Mouse (Mus musculus): ENCODE measurements around the gene Cnksr1. TPM values are rescaled to one million over a fixed set of nuclear protein-coding genes. Genes with fewer than 3 reads are reported as not detected.
A peak's percentile ranks its signal among the peaks of the same experiment; 100 is the strongest.

The Cnksr1 gene
- polyA plus RNA-seq, 1 experiment, result 0.29 TPM

- Histone ChIP-seq H3K36me3 (ENCODE audit: control insufficient read depth, insufficient read depth) (no peaks in the 10 kb centered on the region), H3K27me3 (ENCODE audit: control insufficient read depth, insufficient read depth, insufficient read length) (peaks cover 36% of the 10 kb centered on the region), H3ac (ENCODE audit: control insufficient read depth, insufficient read length) (no peak overlapping the region), H3K79me2 (ENCODE audit: control insufficient read depth, insufficient read depth) (no peaks in the 10 kb centered on the region), H3K4me3 (no peak overlapping the region), H3K4me2 (ENCODE audit: low read depth) (no peak overlapping the region)
- no peak for TF ChIP-seq POLR2A (IDR thresholded peaks at IDR 0.05; ENCODE audit: insufficient read length, low read depth)
- no peak for TF ChIP-seq REST (IDR thresholded peaks at IDR 0.05; ENCODE audit: insufficient read depth, insufficient read length)
- TF ChIP-seq TCF3 (IDR thresholded peaks at IDR 0.05; ENCODE audit: insufficient read length, low read depth), result no peak
- no peak for TF ChIP-seq SRF (IDR thresholded peaks at IDR 0.05; ENCODE audit: control insufficient read depth, insufficient read length, low read depth)
- TF ChIP-seq MAX (IDR thresholded peaks at IDR 0.05; ENCODE audit: low read depth), result no peak
- TF ChIP-seq MYOG (IDR thresholded peaks at IDR 0.05; ENCODE audit: control insufficient read depth in 1 of 3, insufficient read depth in 1 of 3, insufficient read length in 2 of 3, low read depth in 2 of 3), result no peak
- no peak for TF ChIP-seq E2F4 (IDR thresholded peaks at IDR 0.05; ENCODE audit: insufficient read depth)
Measured at GRCm38 (mm10) chr4:134256407-134257197, 18.4 kb upstream of the Cnksr1 start.

GRCm38 (mm10) chr4:134255854-134256253 lies 17.7 kb upstream of the Cnksr1 start:
- H3K4me2 ChIP-seq (ENCODE audit: low read depth), result no peak overlapping the region
- H3K4me3 ChIP-seq, result no peak overlapping the region
- H3ac ChIP-seq (ENCODE audit: control insufficient read depth, insufficient read length), result no peak overlapping the region
- no peak for TF ChIP-seq USF1 (IDR thresholded peaks at IDR 0.05; ENCODE audit: low read depth)
- TF ChIP-seq POLR2A (IDR thresholded peaks at IDR 0.05; ENCODE audit: insufficient read length, low read depth), result no peak
- no peak for TF ChIP-seq MYOD1 (IDR thresholded peaks at IDR 0.05; ENCODE audit: control insufficient read depth in 1 of 3, insufficient read length in 2 of 3, low read depth in 2 of 3)
- TF ChIP-seq CEBPB (IDR thresholded peaks at IDR 0.05; ENCODE audit: insufficient read depth, poor library complexity, severe bottlenecking), result no peak
- TF ChIP-seq E2F4 (IDR thresholded peaks at IDR 0.05; ENCODE audit: insufficient read depth), result no peak
- TF ChIP-seq REST (IDR thresholded peaks at IDR 0.05; ENCODE audit: insufficient read depth, insufficient read length), result no peak
- no peak for TF ChIP-seq TCF3 (IDR thresholded peaks at IDR 0.05; ENCODE audit: insufficient read length, low read depth)
- no peak for TF ChIP-seq MAX (IDR thresholded peaks at IDR 0.05; ENCODE audit: low read depth)
- TF ChIP-seq POLR2AphosphoS2 (IDR thresholded peaks at IDR 0.05; ENCODE audit: insufficient read length, low read depth), result no peak
- no peak for TF ChIP-seq TCF12 (IDR thresholded peaks at IDR 0.05; ENCODE audit: insufficient read depth, poor library complexity, severe bottlenecking)
- no peak for TF ChIP-seq MYOG (IDR thresholded peaks at IDR 0.05; ENCODE audit: control insufficient read depth in 1 of 3, insufficient read depth in 1 of 3, insufficient read length in 2 of 3, low read depth in 2 of 3)
- TF ChIP-seq SRF (IDR thresholded peaks at IDR 0.05; ENCODE audit: control insufficient read depth, insufficient read length, low read depth), result no peak
- peaks cover 43% of the 10 kb centered on the region for H3K27me3 ChIP-seq (ENCODE audit: control insufficient read depth, insufficient read depth, insufficient read length)
- no peaks in the 10 kb centered on the region for H3K79me2 ChIP-seq (ENCODE audit: control insufficient read depth, insufficient read depth)
- H3K36me3 ChIP-seq (ENCODE audit: control insufficient read depth, insufficient read depth), result no peaks in the 10 kb centered on the region

GRCm38 (mm10) chr4:134254835-134255234 lies 16.6 kb upstream of the Cnksr1 start:
- no peaks in the 10 kb centered on the region for H3K79me2 ChIP-seq (ENCODE audit: control insufficient read depth, insufficient read depth)

GRCm38 (mm10) chr4:134253722-134254324 lies 15.6 kb upstream of the Cnksr1 start, which contains the start of gene Grrp1:
TSS of gene Grrp1 (minus strand) at chr4:134254106.
- no peaks in the 10 kb centered on the region for H3K79me2 ChIP-seq (ENCODE audit: control insufficient read depth, insufficient read depth)
- H3K4me3 ChIP-seq, result no peak within 1 kb of the TSS
- H3K36me3 ChIP-seq (ENCODE audit: control insufficient read depth, insufficient read depth), result no peaks in the 10 kb centered on the region
- TF ChIP-seq TCF12 (IDR thresholded peaks at IDR 0.05; ENCODE audit: insufficient read depth, poor library complexity, severe bottlenecking), result no peak
- TF ChIP-seq MYOD1 (IDR thresholded peaks at IDR 0.05; ENCODE audit: control insufficient read depth in 1 of 3, insufficient read length in 2 of 3, low read depth in 2 of 3), result no peak
- H3K27me3 ChIP-seq (ENCODE audit: control insufficient read depth, insufficient read depth, insufficient read length), result peaks cover 57% of the 10 kb centered on the region
- H3ac ChIP-seq (ENCODE audit: control insufficient read depth, insufficient read length), result no peak within 1 kb of the TSS
- H3K4me2 ChIP-seq (ENCODE audit: low read depth), result peak within 1 kb of the TSS; percentile 32

More at GRCm38 (mm10) chr4:134254835-134255234, 16.6 kb upstream of the Cnksr1 start:
- no peak for TF ChIP-seq TCF3 (IDR thresholded peaks at IDR 0.05; ENCODE audit: insufficient read length, low read depth)
- TF ChIP-seq CEBPB (IDR thresholded peaks at IDR 0.05; ENCODE audit: insufficient read depth, poor library complexity, severe bottlenecking), result no peak
- no peak for TF ChIP-seq REST (IDR thresholded peaks at IDR 0.05; ENCODE audit: insufficient read depth, insufficient read length)
- TF ChIP-seq MYOG (IDR thresholded peaks at IDR 0.05; ENCODE audit: control insufficient read depth in 1 of 3, insufficient read depth in 1 of 3, insufficient read length in 2 of 3, low read depth in 2 of 3), result no peak
- no peak for TF ChIP-seq MYOD1 (IDR thresholded peaks at IDR 0.05; ENCODE audit: control insufficient read depth in 1 of 3, insufficient read length in 2 of 3, low read depth in 2 of 3)
- TF ChIP-seq E2F4 (IDR thresholded peaks at IDR 0.05; ENCODE audit: insufficient read depth), result no peak
- no peak for TF ChIP-seq TCF12 (IDR thresholded peaks at IDR 0.05; ENCODE audit: insufficient read depth, poor library complexity, severe bottlenecking)
- no peak for TF ChIP-seq MAX (IDR thresholded peaks at IDR 0.05; ENCODE audit: low read depth)
- TF ChIP-seq POLR2AphosphoS2 (IDR thresholded peaks at IDR 0.05; ENCODE audit: insufficient read length, low read depth), result no peak
- TF ChIP-seq USF1 (IDR thresholded peaks at IDR 0.05; ENCODE audit: low read depth), result no peak
- no peak for TF ChIP-seq POLR2A (IDR thresholded peaks at IDR 0.05; ENCODE audit: insufficient read length, low read depth)
- TF ChIP-seq SRF (IDR thresholded peaks at IDR 0.05; ENCODE audit: control insufficient read depth, insufficient read length, low read depth), result no peak
- Histone ChIP-seq H3K4me2 (ENCODE audit: low read depth) (no peak overlapping the region), H3K27me3 (ENCODE audit: control insufficient read depth, insufficient read depth, insufficient read length) (peaks cover 47% of the 10 kb centered on the region), H3ac (ENCODE audit: control insufficient read depth, insufficient read length) (no peak overlapping the region), H3K36me3 (ENCODE audit: control insufficient read depth, insufficient read depth) (no peaks in the 10 kb centered on the region), H3K4me3 (no peak overlapping the region)
